Mouse (Mus musculus) kidney, embryonic 14.5 days (tissue): ENCODE measurements around the gene Pla2g2c. TPM values are rescaled to one million over a fixed set of nuclear protein-coding genes. Genes with fewer than 3 reads are reported as not detected.
A peak's percentile ranks its signal among the peaks of the same experiment; 100 is the strongest.

Source experiments
- ATAC-seq: fragments of 200-750 bp; cut with Nextera tagmentation; 2 replicates; pipeline ENCODE4 v1.8.0; 2017; ENCODE audit warnings: moderate number of reproducible peaks, mild to moderate bottlenecking, moderate TSS enrichment, moderate library complexity; ENCODE audit not compliant: low FRiP score, low TSS enrichment
- H3K27ac ChIP-seq: fragments of 300-500 bp; sonication (generic); 2 replicates; pipeline ENCODE4 v1.5.1; 2014; ENCODE audit warnings: low read depth, mild to moderate bottlenecking, low read length, moderate library complexity, mixed read lengths
- H3K27me3 ChIP-seq: fragments of 300-500 bp; sonication (generic); 2 replicates; pipeline ENCODE4 v1.6.1; 2014; ENCODE audit warnings: mild to moderate bottlenecking, low read length; ENCODE audit not compliant: control insufficient read depth, insufficient read depth
- H3K36me3 ChIP-seq: fragments of 300-500 bp; sonication (generic); 2 replicates; pipeline ENCODE4 v1.6.1; 2014; ENCODE audit warnings: low read length, mixed read lengths; ENCODE audit not compliant: control insufficient read depth, insufficient read depth
- H3K4me1 ChIP-seq: fragments of 300-500 bp; sonication (generic); 2 replicates; pipeline ENCODE4 v1.6.1; 2014; ENCODE audit warnings: low read length, mixed read lengths; ENCODE audit not compliant: control insufficient read depth, insufficient read depth
- H3K4me2 ChIP-seq: fragments of 300-500 bp; sonication (generic); replicated peaks from 2 replicates; pipeline ENCODE4 v1.6.1; 2014; ENCODE audit warnings: low read depth, mild to moderate bottlenecking, low read length
- H3K4me3 ChIP-seq: fragments of 300-500 bp; sonication (generic); 2 replicates; pipeline ENCODE4 v1.5.1; 2014; ENCODE audit warnings: mild to moderate bottlenecking, low read length
- H3K9ac ChIP-seq: fragments of 300-500 bp; sonication (generic); 2 replicates; pipeline ENCODE4 v1.6.1; 2014; ENCODE audit warnings: low read depth, mild to moderate bottlenecking, low read length, moderate library complexity
- H3K9me3 ChIP-seq: fragments of 300-500 bp; sonication (generic); 2 replicates; pipeline ENCODE4 v1.6.1; 2016; ENCODE audit warnings: low read length; ENCODE audit not compliant: control insufficient read depth
- WGBS: fragments of 180-500 bp; shearing (Covaris S2); extraction: QIAGEN DNeasy Blood & Tissue Kit; methylation state at CpG from one replicate; pipeline ENCODE4 v1.1.7; 2014; 5-methylcytosine and 5-hydroxymethylcytosine counted together
- polyA plus RNA-seq: library from polyadenylated mRNA; unstranded; fragments of >200 nt; fragmentation: Nextera tagmentation; extraction: Ambion mirVana; gene quantifications from 2 replicates; pipeline ENCODE4 v1.2.1, GENCODE M21; 2014

Gene Pla2g2c
- polyA plus RNA-seq = 0.46 and 0.81 TPM in 2 replicates

GRCm38 (mm10) chr4:138724354-138725126, at the start of gene Pla2g2c:
Gene Pla2g2c (plus strand): TSS chr4:138724792.
- peak within 1 kb of the TSS; percentile 48 for H3K4me2 ChIP-seq
- no peaks in the 10 kb centered on the region for H3K36me3 ChIP-seq
- 35% methylated on average over 18 of the region's 18 CpGs for WGBS
- H3K27ac ChIP-seq = peak within 1 kb of the TSS; percentile 85
- H3K27me3 ChIP-seq = no peaks in the 10 kb centered on the region
- no peak within 1 kb of the TSS for H3K9ac ChIP-seq
- peak within 1 kb of the TSS; percentile 19; the same call in 1 of the 2 replicates for H3K4me3 ChIP-seq
- ATAC-seq = no peak
- H3K4me1 ChIP-seq = peaks cover 40% of the 10 kb centered on the region
- H3K9me3 ChIP-seq = no peaks in the 10 kb centered on the region

- no peak overlapping the region for H3K4me3 ChIP-seq
- no peaks in the 10 kb centered on the region for H3K4me1 ChIP-seq
- no peaks in the 10 kb centered on the region for H3K36me3 ChIP-seq
- no peak overlapping the region for H3K27ac ChIP-seq
- H3K4me2 ChIP-seq = no peak overlapping the region
- H3K9ac ChIP-seq = no peak overlapping the region
- no peak for ATAC-seq
- H3K9me3 ChIP-seq = no peaks in the 10 kb centered on the region
- 13% methylated on average over 16 of the region's 16 CpGs for WGBS
- peaks cover 2% of the 10 kb centered on the region; the same call in 1 of the 2 replicates for H3K27me3 ChIP-seq
These were observed 48.1 kb upstream of the Pla2g2c start for GRCm38 (mm10) chr4:138676480-138676879.

- H3K27ac ChIP-seq = no peak overlapping the region
- no peak overlapping the region for H3K9ac ChIP-seq
- H3K36me3 ChIP-seq = no peaks in the 10 kb centered on the region
- no peaks in the 10 kb centered on the region for H3K9me3 ChIP-seq
- peaks cover 2% of the 10 kb centered on the region; the same call in 1 of the 2 replicates for H3K27me3 ChIP-seq
- no peak overlapping the region for H3K4me2 ChIP-seq
- no peak for ATAC-seq
- 22% methylated on average over 16 of the region's 16 CpGs for WGBS
- no peak overlapping the region for H3K4me3 ChIP-seq
- H3K4me1 ChIP-seq = no peaks in the 10 kb centered on the region
These were observed 47.0 kb upstream of the Pla2g2c start for GRCm38 (mm10) chr4:138677579-138677978.

GRCm38 (mm10) chr4:138680124-138680523, 44.5 kb upstream of the Pla2g2c start:
- H3K36me3 ChIP-seq = no peaks in the 10 kb centered on the region
- 51% methylated on average over 4 of the region's 4 CpGs for WGBS
- H3K9ac ChIP-seq = no peak overlapping the region
- H3K27ac ChIP-seq = no peak overlapping the region
- no peaks in the 10 kb centered on the region for H3K9me3 ChIP-seq
- 0 out of 2 replicates have a peak, but pooled peaks cover 2% of the 10 kb centered on the region for H3K27me3 ChIP-seq
- no peak for ATAC-seq
- no peak overlapping the region for H3K4me2 ChIP-seq
- H3K4me3 ChIP-seq = no peak overlapping the region
- no peaks in the 10 kb centered on the region for H3K4me1 ChIP-seq

GRCm38 (mm10) chr4:138682760-138683159, 41.8 kb upstream of the Pla2g2c start:
- Histone ChIP-seq H3K27ac (no peak overlapping the region), H3K9me3 (no peaks in the 10 kb centered on the region), H3K9ac (no peak overlapping the region), H3K4me3 (no peak overlapping the region), H3K4me2 (no peak overlapping the region), H3K27me3 (0 out of 2 replicates have a peak, but pooled peaks cover 4% of the 10 kb centered on the region), H3K4me1 (no peaks in the 10 kb centered on the region), H3K36me3 (no peaks in the 10 kb centered on the region)
- WGBS = 72% methylated on average over 2 of the region's 2 CpGs
- ATAC-seq = no peak

- 76% methylated on average over 6 of the region's 6 CpGs for WGBS
- Histone ChIP-seq H3K9me3 (no peaks in the 10 kb centered on the region), H3K4me1 (no peaks in the 10 kb centered on the region), H3K36me3 (no peaks in the 10 kb centered on the region), H3K9ac (no peak overlapping the region), H3K4me2 (no peak overlapping the region), H3K27ac (no peak overlapping the region), H3K27me3 (peaks cover 23% of the 10 kb centered on the region), H3K4me3 (no peak overlapping the region)
- ATAC-seq = no peak
These were observed 38.8 kb upstream of the Pla2g2c start for GRCm38 (mm10) chr4:138685813-138686212.

- Histone ChIP-seq H3K27ac (no peak overlapping the region), H3K4me2 (no peak overlapping the region), H3K4me3 (no peak overlapping the region), H3K27me3 (peaks cover 30% of the 10 kb centered on the region), H3K9me3 (no peaks in the 10 kb centered on the region), H3K36me3 (no peaks in the 10 kb centered on the region), H3K4me1 (no peaks in the 10 kb centered on the region; the same call in 1 of the 2 replicates), H3K9ac (no peak overlapping the region)
- WGBS = 20% methylated on average over 3 of the region's 3 CpGs
- ATAC-seq = no peak
These were observed 35.5 kb upstream of the Pla2g2c start for GRCm38 (mm10) chr4:138689094-138689512.

GRCm38 (mm10) chr4:138690561-138690960, 34.0 kb upstream of the Pla2g2c start:
- no peak overlapping the region for H3K4me2 ChIP-seq
- H3K4me1 ChIP-seq = no peaks in the 10 kb centered on the region; the same call in 1 of the 2 replicates
- H3K27ac ChIP-seq = no peak overlapping the region
- peaks cover 30% of the 10 kb centered on the region for H3K27me3 ChIP-seq
- no peak overlapping the region for H3K9ac ChIP-seq
- no peak for ATAC-seq
- 5% methylated on average over 4 of the region's 4 CpGs for WGBS
- no peaks in the 10 kb centered on the region for H3K36me3 ChIP-seq
- H3K9me3 ChIP-seq = no peaks in the 10 kb centered on the region
- H3K4me3 ChIP-seq = no peak overlapping the region

GRCm38 (mm10) chr4:138691443-138692181, 33.0 kb upstream of the Pla2g2c start:
- 11% methylated on average over 19 of the region's 19 CpGs for WGBS
- no peaks in the 10 kb centered on the region for H3K9me3 ChIP-seq
- H3K27me3 ChIP-seq = peaks cover 30% of the 10 kb centered on the region
- no peak overlapping the region for H3K27ac ChIP-seq
- no peak overlapping the region for H3K4me2 ChIP-seq
- no peak overlapping the region for H3K4me3 ChIP-seq
- H3K9ac ChIP-seq = no peak overlapping the region
- no peaks in the 10 kb centered on the region; the same call in 1 of the 2 replicates for H3K4me1 ChIP-seq
- ATAC-seq = no peak
- H3K36me3 ChIP-seq = no peaks in the 10 kb centered on the region
